Mouse (Mus musculus) lung, postnatal 0 days (tissue): ENCODE results near the gene Eef1a2.

Experiments used
- CTCF ChIP-seq: IDR thresholded peaks from 2 replicates; pipeline ENCODE4 v1.5.1; 2016; ENCODE audit warnings: antibody characterized with exemption, mild to moderate bottlenecking
- EP300 ChIP-seq: IDR thresholded peaks from 2 replicates; pipeline ENCODE4 v1.6.1; 2016; ENCODE audit warnings: antibody characterized with exemption, mild to moderate bottlenecking, control low read depth

DNA sequence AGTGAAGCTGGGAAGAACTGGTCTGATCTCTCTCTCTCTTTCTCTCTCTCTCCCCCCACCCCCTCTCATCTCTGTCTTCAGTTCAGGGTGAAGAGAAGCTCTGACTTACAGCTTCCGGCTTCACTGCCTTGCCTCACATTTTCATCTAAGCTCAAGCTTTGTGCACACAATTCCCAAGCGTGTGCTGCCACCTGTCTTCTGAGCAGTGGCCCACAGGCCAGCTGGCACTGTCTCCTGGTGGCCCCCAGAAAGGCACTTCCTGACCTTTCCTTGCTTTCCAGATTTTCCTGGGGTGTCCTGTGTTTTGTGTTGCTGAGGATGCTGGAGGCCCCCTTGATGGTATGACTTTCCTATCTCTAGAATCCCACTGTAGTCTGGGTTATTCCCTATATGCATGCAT lies 52.7 kb downstream of the Eef1a2 start:
- TF ChIP-seq EP300 (no peak), CTCF (no peak)
